Mouse (Mus musculus) hindbrain, embryonic 12.5 days (tissue): ENCODE data around the gene Nup188. TPM values are rescaled to one million over a fixed set of nuclear protein-coding genes. Genes with fewer than 3 reads are reported as not detected.

Experiments used
- ATAC-seq: fragments of 200-750 bp; cut with Nextera tagmentation; 2 replicates; pipeline ENCODE4 v1.8.0; 2017; ENCODE audit warnings: moderate TSS enrichment; ENCODE audit not compliant: low FRiP score
- H3K27ac ChIP-seq: fragments of 300-500 bp; sonication (generic); 2 replicates; pipeline ENCODE4 v1.5.1; 2016; ENCODE audit warnings: mild to moderate bottlenecking
- H3K27me3 ChIP-seq: fragments of 300-500 bp; sonication (generic); 2 replicates; pipeline ENCODE4 v1.6.1; 2016; ENCODE audit warnings: mild to moderate bottlenecking
- H3K36me3 ChIP-seq: fragments of 300-500 bp; sonication (generic); 2 replicates; pipeline ENCODE4 v1.6.1; 2016; ENCODE audit warnings: mild to moderate bottlenecking
- H3K4me1 ChIP-seq: fragments of 300-500 bp; sonication (generic); 2 replicates; pipeline ENCODE4 v1.6.1; 2016
- H3K4me2 ChIP-seq: fragments of 300-500 bp; sonication (generic); replicated peaks from 2 replicates; pipeline ENCODE4 v1.6.1; 2016; ENCODE audit warnings: mild to moderate bottlenecking
- H3K4me3 ChIP-seq: fragments of 300-500 bp; sonication (generic); 2 replicates; pipeline ENCODE4 v1.5.1; 2016; ENCODE audit warnings: mild to moderate bottlenecking
- H3K9ac ChIP-seq: fragments of 300-500 bp; sonication (generic); 2 replicates; pipeline ENCODE4 v1.6.1; 2016; ENCODE audit warnings: mild to moderate bottlenecking, moderate library complexity
- H3K9me3 ChIP-seq: fragments of 300-500 bp; sonication (generic); replicated peaks from 2 replicates; pipeline ENCODE4 v1.6.1; 2016; ENCODE audit warnings: mild to moderate bottlenecking
- WGBS: fragments of 180-500 bp; shearing (Covaris S2); methylation state at CpG from one replicate; pipeline ENCODE4 v1.1.7; 2016; 5-methylcytosine and 5-hydroxymethylcytosine counted together
- polyA plus RNA-seq: library from polyadenylated mRNA; unstranded; fragments of >200 nt; fragmentation: Nextera tagmentation; extraction: Ambion mirVana; gene quantifications from 2 replicates; pipeline ENCODE4 v1.2.1, GENCODE M21; 2016

Nup188 gene
- polyA plus RNA-seq, 1 experiment from 2014 or later = 33.9 TPM

- Histone ChIP-seq H3K4me2 (no peak overlapping the region), H3K4me3 (no peak overlapping the region), H3K27ac (no peak overlapping the region), H3K4me1 (0 out of 2 replicates have a peak, but pooled peaks cover 4% of the 10 kb centered on the region), H3K36me3 (peaks cover 90% of the 10 kb centered on the region), H3K9me3 (no peaks in the 10 kb centered on the region), H3K9ac (no peak overlapping the region), H3K27me3 (no peaks in the 10 kb centered on the region)
- no peak for ATAC-seq
- WGBS = 89% methylated on average over 15 of the region's 15 CpGs
These were observed 26.8 kb upstream of the Nup188 start for GRCm38 (mm10) chr2:30259131-30260064.

- WGBS = 89% methylated on average over 4 of the region's 4 CpGs
- H3K4me1 ChIP-seq = peaks cover 16% of the 10 kb centered on the region
- no peaks in the 10 kb centered on the region for H3K27me3 ChIP-seq
- H3K27ac ChIP-seq = no peak overlapping the region
- H3K4me3 ChIP-seq = no peak overlapping the region
- H3K36me3 ChIP-seq = peaks cover 79% of the 10 kb centered on the region
- H3K9me3 ChIP-seq = no peaks in the 10 kb centered on the region
- H3K9ac ChIP-seq = no peak overlapping the region
- no peak for ATAC-seq
- no peak overlapping the region for H3K4me2 ChIP-seq
These were observed 25.0 kb upstream of the Nup188 start for GRCm38 (mm10) chr2:30261064-30261736.

- 90% methylated on average over 18 of the region's 18 CpGs for WGBS
- Histone ChIP-seq H3K27me3 (no peaks in the 10 kb centered on the region), H3K9me3 (no peaks in the 10 kb centered on the region), H3K4me1 (peaks cover 25% of the 10 kb centered on the region), H3K9ac (no peak overlapping the region; the same call in 1 of the 2 replicates), H3K4me3 (no peak overlapping the region), H3K4me2 (no peak overlapping the region), H3K36me3 (peaks cover 69% of the 10 kb centered on the region), H3K27ac (peak overlapping the region; percentile 40; the same call in 1 of the 2 replicates)
- no peak for ATAC-seq
These were observed 24.0 kb upstream of the Nup188 start for GRCm38 (mm10) chr2:30261921-30262839.

GRCm38 (mm10) chr2:30262840-30263441, 23.3 kb upstream of the Nup188 start:
- no peak overlapping the region for H3K4me3 ChIP-seq
- H3K27me3 ChIP-seq = no peaks in the 10 kb centered on the region; the same call in 1 of the 2 replicates
- H3K4me1 ChIP-seq = peaks cover 25% of the 10 kb centered on the region
- peak; percentile 49; the same call in 1 of the 2 replicates for ATAC-seq
- WGBS = 64% methylated on average over 4 of the region's 4 CpGs
- peaks cover 62% of the 10 kb centered on the region for H3K36me3 ChIP-seq
- H3K27ac ChIP-seq = 0 out of 2 replicates have a peak overlapping the region, but pooled peaks have one; percentile 30
- no peaks in the 10 kb centered on the region for H3K9me3 ChIP-seq
- no peak overlapping the region for H3K9ac ChIP-seq
- no peak overlapping the region for H3K4me2 ChIP-seq

- H3K27ac ChIP-seq = no peak overlapping the region
- peaks cover 25% of the 10 kb centered on the region for H3K4me1 ChIP-seq
- H3K4me2 ChIP-seq = no peak overlapping the region
- no peak for ATAC-seq
- H3K27me3 ChIP-seq = no peaks in the 10 kb centered on the region; the same call in 1 of the 2 replicates
- H3K36me3 ChIP-seq = peaks cover 53% of the 10 kb centered on the region
- 90% methylated on average over 6 of the region's 6 CpGs for WGBS
- H3K4me3 ChIP-seq = no peak overlapping the region
- no peak overlapping the region for H3K9ac ChIP-seq
- no peaks in the 10 kb centered on the region for H3K9me3 ChIP-seq
These were observed 22.4 kb upstream of the Nup188 start for GRCm38 (mm10) chr2:30263811-30264210.

- peaks cover 42% of the 10 kb centered on the region for H3K36me3 ChIP-seq
- no peak overlapping the region for H3K4me3 ChIP-seq
- H3K9me3 ChIP-seq = no peaks in the 10 kb centered on the region
- no peak overlapping the region for H3K4me2 ChIP-seq
- H3K4me1 ChIP-seq = peaks cover 27% of the 10 kb centered on the region
- peak overlapping the region; percentile 66 for H3K27ac ChIP-seq
- WGBS = 84% methylated on average over 7 of the region's 7 CpGs
- H3K27me3 ChIP-seq = no peaks in the 10 kb centered on the region; the same call in 1 of the 2 replicates
- no peak for ATAC-seq
- no peak overlapping the region for H3K9ac ChIP-seq
These were observed 21.3 kb upstream of the Nup188 start for GRCm38 (mm10) chr2:30264671-30265519.

- Histone ChIP-seq H3K27me3 (no peaks in the 10 kb centered on the region; the same call in 1 of the 2 replicates), H3K4me2 (no peak within 1 kb of the TSS), H3K4me1 (peaks cover 29% of the 10 kb centered on the region), H3K27ac (peak within 1 kb of the TSS; percentile 66), H3K4me3 (no peak within 1 kb of the TSS), H3K9me3 (no peaks in the 10 kb centered on the region), H3K36me3 (peaks cover 33% of the 10 kb centered on the region), H3K9ac (peak within 1 kb of the TSS; percentile 24; the same call in 1 of the 2 replicates)
- WGBS = 47% methylated on average over 5 of the region's 5 CpGs
- no peak for ATAC-seq
These were observed 20.4 kb upstream of the Nup188 start, which contains the start of gene Phyhd1 for GRCm38 (mm10) chr2:30265767-30266253. Gene Phyhd1 (plus strand): TSS chr2:30266203.

- H3K4me1 ChIP-seq = peaks cover 29% of the 10 kb centered on the region
These were observed 19.7 kb upstream of the Nup188 start for GRCm38 (mm10) chr2:30266392-30266941.

GRCm38 (mm10) chr2:30267466-30267865, 18.7 kb upstream of the Nup188 start:
- H3K36me3 ChIP-seq = peaks cover 26% of the 10 kb centered on the region
- no peak overlapping the region for H3K4me3 ChIP-seq
- H3K27ac ChIP-seq = no peak overlapping the region
- H3K27me3 ChIP-seq = no peaks in the 10 kb centered on the region; the same call in 1 of the 2 replicates
- no peak for ATAC-seq
- H3K4me2 ChIP-seq = no peak overlapping the region
- H3K9ac ChIP-seq = no peak overlapping the region; the same call in 1 of the 2 replicates
- 98% methylated on average over 2 of the region's 2 CpGs for WGBS
- peaks cover 29% of the 10 kb centered on the region for H3K4me1 ChIP-seq
- H3K9me3 ChIP-seq = no peaks in the 10 kb centered on the region

More at GRCm38 (mm10) chr2:30266392-30266941, 19.7 kb upstream of the Nup188 start:
- Histone ChIP-seq H3K27ac (peak overlapping the region; percentile 66), H3K27me3 (no peaks in the 10 kb centered on the region; the same call in 1 of the 2 replicates), H3K4me3 (no peak overlapping the region), H3K9me3 (no peaks in the 10 kb centered on the region), H3K36me3 (peaks cover 31% of the 10 kb centered on the region), H3K9ac (peak overlapping the region; percentile 13; the same call in 1 of the 2 replicates), H3K4me2 (no peak overlapping the region)
- no peak for ATAC-seq
- 27% methylated on average over 4 of the region's 4 CpGs for WGBS

GRCm38 (mm10) chr2:30268371-30268770, 17.8 kb upstream of the Nup188 start:
- Histone ChIP-seq H3K9ac (no peak overlapping the region), H3K27me3 (no peaks in the 10 kb centered on the region; the same call in 1 of the 2 replicates), H3K36me3 (peaks cover 21% of the 10 kb centered on the region), H3K4me2 (no peak overlapping the region), H3K9me3 (no peaks in the 10 kb centered on the region), H3K4me1 (peaks cover 25% of the 10 kb centered on the region), H3K27ac (no peak overlapping the region), H3K4me3 (no peak overlapping the region)
- no peak for ATAC-seq
- 58% methylated on average over 4 of the region's 4 CpGs for WGBS
